Mouse (Mus musculus): ENCODE data around the gene Tacc2. TPM values are rescaled to one million over a fixed set of nuclear protein-coding genes. Genes with fewer than 3 reads are reported as not detected.
"Not testable (repeated sequence)": the region's sequence is repeated elsewhere in the genome, so short reads cannot be mapped to it uniquely, and the experiment has no call there.

Tacc2 gene
- polyA plus RNA-seq, 1 experiment, result 0.03 TPM

DNA sequence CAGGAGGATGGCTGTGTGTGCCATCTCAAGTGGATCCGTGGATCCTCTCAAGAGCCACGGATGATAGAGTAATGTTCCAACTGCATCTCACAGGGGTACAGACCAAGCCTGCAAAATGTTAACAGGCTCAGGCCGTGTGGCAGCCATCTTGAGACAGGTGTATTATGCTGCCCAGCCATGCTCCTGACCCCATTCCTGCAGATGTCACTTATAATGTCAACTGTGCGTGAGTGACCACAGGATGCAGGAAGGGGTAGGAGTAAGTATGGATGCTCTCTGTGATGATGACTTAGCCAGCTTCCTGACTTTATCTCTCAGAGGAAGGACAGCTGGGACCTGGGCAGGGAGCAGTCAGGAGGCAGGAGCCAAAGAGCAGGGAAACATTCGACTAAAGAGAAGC is 86.8 kb downstream of the Tacc2 start:
- Histone ChIP-seq H3K9me3 (ENCODE audit: control insufficient read depth, low read length) (peaks cover 2% of the 10 kb centered on the region), H3K4me3 (replicated peaks) (no peak overlapping the region), H3K4me1 (ENCODE audit: control insufficient read depth) (no peaks in the 10 kb centered on the region), H3K27me3 (ENCODE audit: control insufficient read depth) (no peaks in the 10 kb centered on the region), H3K36me3 (ENCODE audit: control insufficient read depth) (no peaks in the 10 kb centered on the region; the same call in 1 of the 2 replicates)
- TF ChIP-seq GATA1 (IDR thresholded peaks at IDR 0.05; ENCODE audit: low read length), result no peak
- no peak for TF ChIP-seq TAL1 (IDR thresholded peaks at IDR 0.05; ENCODE audit: low read length)

DNA sequence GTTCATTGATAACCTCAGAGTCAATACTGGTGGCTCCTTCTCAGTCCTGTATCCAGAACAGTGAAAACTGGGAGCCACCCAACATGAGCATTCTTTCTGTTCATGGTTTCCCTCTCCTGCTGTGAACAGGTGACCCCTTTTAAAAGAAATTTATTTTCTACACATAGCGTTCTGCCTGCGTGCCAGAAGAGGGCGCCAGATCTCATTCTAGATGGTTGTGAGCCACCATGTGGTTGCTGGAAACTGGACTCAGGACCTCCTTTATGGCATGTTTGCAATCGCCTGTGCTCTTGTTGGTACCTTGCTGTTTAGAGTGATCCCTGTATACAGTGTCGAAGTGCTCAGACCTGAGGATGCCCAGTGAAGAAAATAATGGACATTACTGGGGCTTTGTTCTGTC is 87.4 kb downstream of the Tacc2 start:
- Histone ChIP-seq H3K4me1 (ENCODE audit: control insufficient read depth) (no peaks in the 10 kb centered on the region), H3K36me3 (ENCODE audit: control insufficient read depth) (no peaks in the 10 kb centered on the region; the same call in 1 of the 2 replicates), H3K4me3 (replicated peaks) (no peak overlapping the region), H3K27me3 (ENCODE audit: control insufficient read depth) (no peaks in the 10 kb centered on the region), H3K9me3 (ENCODE audit: control insufficient read depth, low read length) (peaks cover 2% of the 10 kb centered on the region)
- TF ChIP-seq GATA1 (IDR thresholded peaks at IDR 0.05; ENCODE audit: low read length) (no peak), TAL1 (IDR thresholded peaks at IDR 0.05; ENCODE audit: low read length) (no peak)

DNA sequence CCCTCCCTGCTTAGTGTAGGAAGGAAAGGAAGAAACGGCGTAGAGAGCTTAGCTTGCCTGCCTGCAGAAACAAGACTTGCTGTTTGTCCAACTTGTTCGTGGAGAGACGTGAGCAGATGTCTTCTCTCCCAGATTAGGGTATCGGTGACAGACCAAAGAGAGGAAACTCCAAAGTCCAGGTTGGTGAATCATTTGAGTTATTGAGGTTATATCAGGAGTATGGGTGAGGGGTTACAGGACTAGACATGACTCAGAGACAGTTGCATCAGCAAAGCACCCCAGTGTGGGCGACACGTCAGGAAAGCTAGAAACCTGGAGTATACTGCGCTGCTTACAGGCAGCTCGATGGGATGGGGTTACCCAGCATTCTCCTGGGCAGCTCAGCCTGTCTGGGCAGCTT is 88.1 kb downstream of the Tacc2 start:
- no peaks in the 10 kb centered on the region; the same call in 1 of the 2 replicates for H3K36me3 ChIP-seq (ENCODE audit: control insufficient read depth)
- H3K27me3 ChIP-seq (ENCODE audit: control insufficient read depth), result no peaks in the 10 kb centered on the region
- no peak overlapping the region for H3K4me3 ChIP-seq (replicated peaks)
- TF ChIP-seq TAL1 (IDR thresholded peaks at IDR 0.05; ENCODE audit: low read length), result no peak
- no peak for TF ChIP-seq GATA1 (IDR thresholded peaks at IDR 0.05; ENCODE audit: low read length)
- no peaks in the 10 kb centered on the region for H3K4me1 ChIP-seq (ENCODE audit: control insufficient read depth)
- H3K9me3 ChIP-seq (ENCODE audit: control insufficient read depth, low read length), result peaks cover 2% of the 10 kb centered on the region

DNA sequence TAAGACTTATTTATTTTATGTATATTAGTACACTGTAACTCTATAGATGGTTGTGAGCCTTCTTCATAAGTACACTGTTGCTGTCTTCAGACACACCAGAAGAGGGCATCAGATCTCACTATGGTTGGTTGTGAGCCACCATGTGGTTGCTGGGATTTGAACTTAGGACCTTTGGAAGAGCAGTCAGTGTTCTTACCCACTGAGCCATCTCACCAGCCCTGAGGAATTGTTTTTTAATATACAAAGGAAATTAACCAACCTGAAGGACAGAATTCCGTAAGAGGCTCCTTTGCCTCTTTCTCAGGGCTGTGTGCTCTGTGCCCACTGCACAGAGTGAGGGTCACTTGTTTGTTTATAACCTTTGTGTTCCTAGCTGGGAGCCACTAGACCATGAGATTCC is 90.8 kb downstream of the Tacc2 start:
- H3K4me1 ChIP-seq (ENCODE audit: control insufficient read depth); H3K4me3 ChIP-seq (replicated peaks); H3K9me3 ChIP-seq (ENCODE audit: control insufficient read depth, low read length); H3K36me3 ChIP-seq (ENCODE audit: control insufficient read depth); H3K27me3 ChIP-seq (ENCODE audit: control insufficient read depth): not testable (repeated sequence)

DNA sequence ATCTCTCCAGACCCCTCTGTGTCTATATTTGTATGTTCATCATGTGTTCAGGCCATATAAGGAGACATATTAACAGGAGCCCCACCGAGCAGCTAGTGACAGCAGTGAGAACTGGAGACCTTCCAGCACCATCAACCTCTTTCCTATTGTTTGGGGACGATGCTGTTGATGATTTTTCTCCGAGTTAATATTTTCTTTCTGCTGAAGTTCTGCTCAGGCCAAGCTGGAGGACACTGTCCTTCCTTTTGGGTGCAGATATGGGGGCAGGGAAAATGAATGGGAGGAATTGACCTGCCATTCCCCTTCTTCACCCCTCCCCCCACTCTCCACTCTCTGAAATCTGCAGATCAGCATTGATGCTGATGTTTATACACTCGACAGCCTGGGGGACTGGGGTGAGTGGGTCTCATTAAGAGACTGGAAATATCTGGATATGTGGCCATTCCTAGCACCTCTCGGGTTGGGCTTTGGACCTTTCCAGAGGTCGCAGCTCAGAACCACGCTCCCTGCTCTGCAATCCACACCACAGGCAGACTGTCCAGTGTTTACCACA is 91.6 kb downstream of the Tacc2 start:
- H3K4me3 ChIP-seq (replicated peaks), result no peak overlapping the region
- H3K36me3 ChIP-seq (ENCODE audit: control insufficient read depth), result no peaks in the 10 kb centered on the region; the same call in 1 of the 2 replicates
- no peak for TF ChIP-seq GATA1 (IDR thresholded peaks at IDR 0.05; ENCODE audit: low read length)
- no peaks in the 10 kb centered on the region for H3K27me3 ChIP-seq (ENCODE audit: control insufficient read depth)
- no peaks in the 10 kb centered on the region for H3K4me1 ChIP-seq (ENCODE audit: control insufficient read depth)
- peaks cover 2% of the 10 kb centered on the region; the same call in 1 of the 2 replicates for H3K9me3 ChIP-seq (ENCODE audit: control insufficient read depth, low read length)

DNA sequence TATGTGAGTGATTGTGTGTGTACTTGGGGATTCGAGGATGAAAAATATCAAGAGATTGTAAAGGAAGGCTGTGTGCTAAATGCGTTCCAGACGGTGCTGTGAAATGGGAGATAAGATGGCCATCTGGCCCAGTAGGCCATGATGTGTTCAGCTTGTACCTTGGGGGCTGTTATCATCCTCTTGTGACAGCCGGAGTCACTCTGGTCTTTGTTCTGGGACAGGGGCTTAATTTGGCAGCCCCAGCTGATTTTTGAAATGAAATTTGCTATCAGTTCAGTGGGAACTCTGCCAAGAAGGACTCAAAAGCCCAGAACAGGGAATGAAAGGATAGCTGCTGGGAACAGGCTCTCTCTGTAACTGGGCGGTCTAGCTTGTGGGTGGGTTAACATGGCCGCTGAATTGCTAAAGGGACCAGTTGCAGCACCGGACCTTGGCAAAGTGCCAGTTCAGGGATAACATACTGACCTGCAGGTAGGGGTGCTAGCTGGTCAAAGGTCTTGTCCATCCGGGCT is 92.2 kb downstream of the Tacc2 start:
- Histone ChIP-seq H3K27me3 (ENCODE audit: control insufficient read depth) (no peaks in the 10 kb centered on the region), H3K4me3 (replicated peaks) (no peak overlapping the region), H3K4me1 (ENCODE audit: control insufficient read depth) (no peaks in the 10 kb centered on the region), H3K9me3 (ENCODE audit: control insufficient read depth, low read length) (peaks cover 2% of the 10 kb centered on the region; the same call in 1 of the 2 replicates), H3K36me3 (ENCODE audit: control insufficient read depth) (no peaks in the 10 kb centered on the region; the same call in 1 of the 2 replicates)
- TF ChIP-seq GATA1 (IDR thresholded peaks at IDR 0.05; ENCODE audit: low read length), result no peak
- no peak for TF ChIP-seq TAL1 (IDR thresholded peaks at IDR 0.05; ENCODE audit: low read length)

DNA sequence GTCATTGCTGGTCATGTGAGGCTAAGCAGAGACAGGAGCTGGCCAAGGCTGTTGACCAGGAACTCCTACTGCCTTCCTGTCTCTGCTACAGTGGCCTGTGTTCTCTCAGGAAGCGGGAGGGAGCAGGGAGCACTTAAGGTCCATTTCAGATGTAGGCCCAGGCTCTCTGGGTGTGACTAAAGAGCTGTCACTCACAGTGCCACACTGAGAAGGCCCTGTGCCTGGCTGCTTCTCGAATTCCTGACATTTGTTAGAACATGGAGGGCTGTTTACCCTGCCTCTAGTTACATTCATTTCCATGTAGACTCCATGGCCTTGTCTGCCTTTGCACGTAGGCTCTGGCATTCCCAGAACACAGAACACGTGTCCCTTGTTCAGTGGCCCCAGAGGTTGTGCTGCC is 93.1 kb downstream of the Tacc2 start:
- Histone ChIP-seq H3K27me3 (ENCODE audit: control insufficient read depth) (no peaks in the 10 kb centered on the region), H3K9me3 (ENCODE audit: control insufficient read depth, low read length) (0 out of 2 replicates have a peak, but pooled peaks cover 2% of the 10 kb centered on the region), H3K36me3 (ENCODE audit: control insufficient read depth) (no peaks in the 10 kb centered on the region; the same call in 1 of the 2 replicates), H3K4me3 (replicated peaks) (no peak overlapping the region), H3K4me1 (ENCODE audit: control insufficient read depth) (no peaks in the 10 kb centered on the region)
- TF ChIP-seq GATA1 (IDR thresholded peaks at IDR 0.05; ENCODE audit: low read length) (no peak), TAL1 (IDR thresholded peaks at IDR 0.05; ENCODE audit: low read length) (no peak)

DNA sequence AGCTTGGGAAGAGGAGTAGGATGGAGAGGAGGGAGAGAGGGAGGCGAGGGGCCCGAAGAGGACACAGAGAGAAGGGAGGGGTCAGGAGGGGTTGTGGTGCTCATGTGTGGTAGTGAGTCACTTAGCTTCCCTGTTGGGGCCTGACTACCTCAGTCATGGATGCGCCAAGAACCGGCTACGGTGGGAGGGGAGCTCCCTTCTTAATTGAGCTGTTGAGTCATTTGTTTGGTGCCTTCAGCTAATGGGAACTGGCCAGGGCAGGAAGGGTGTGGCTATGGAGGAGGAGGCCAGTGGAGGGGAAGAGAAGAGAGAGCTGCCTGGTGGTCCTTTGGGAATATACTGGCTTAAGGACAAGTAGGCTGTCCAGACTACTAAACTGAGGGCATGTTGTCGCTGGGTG is 94.1 kb downstream of the Tacc2 start:
- Histone ChIP-seq H3K4me1 (ENCODE audit: control insufficient read depth) (no peaks in the 10 kb centered on the region), H3K9me3 (ENCODE audit: control insufficient read depth, low read length) (no peaks in the 10 kb centered on the region), H3K27me3 (ENCODE audit: control insufficient read depth) (no peaks in the 10 kb centered on the region), H3K36me3 (ENCODE audit: control insufficient read depth) (no peaks in the 10 kb centered on the region; the same call in 1 of the 2 replicates), H3K4me3 (replicated peaks) (no peak overlapping the region)
- no peak for TF ChIP-seq GATA1 (IDR thresholded peaks at IDR 0.05; ENCODE audit: low read length)
- no peak for TF ChIP-seq TAL1 (IDR thresholded peaks at IDR 0.05; ENCODE audit: low read length)

DNA sequence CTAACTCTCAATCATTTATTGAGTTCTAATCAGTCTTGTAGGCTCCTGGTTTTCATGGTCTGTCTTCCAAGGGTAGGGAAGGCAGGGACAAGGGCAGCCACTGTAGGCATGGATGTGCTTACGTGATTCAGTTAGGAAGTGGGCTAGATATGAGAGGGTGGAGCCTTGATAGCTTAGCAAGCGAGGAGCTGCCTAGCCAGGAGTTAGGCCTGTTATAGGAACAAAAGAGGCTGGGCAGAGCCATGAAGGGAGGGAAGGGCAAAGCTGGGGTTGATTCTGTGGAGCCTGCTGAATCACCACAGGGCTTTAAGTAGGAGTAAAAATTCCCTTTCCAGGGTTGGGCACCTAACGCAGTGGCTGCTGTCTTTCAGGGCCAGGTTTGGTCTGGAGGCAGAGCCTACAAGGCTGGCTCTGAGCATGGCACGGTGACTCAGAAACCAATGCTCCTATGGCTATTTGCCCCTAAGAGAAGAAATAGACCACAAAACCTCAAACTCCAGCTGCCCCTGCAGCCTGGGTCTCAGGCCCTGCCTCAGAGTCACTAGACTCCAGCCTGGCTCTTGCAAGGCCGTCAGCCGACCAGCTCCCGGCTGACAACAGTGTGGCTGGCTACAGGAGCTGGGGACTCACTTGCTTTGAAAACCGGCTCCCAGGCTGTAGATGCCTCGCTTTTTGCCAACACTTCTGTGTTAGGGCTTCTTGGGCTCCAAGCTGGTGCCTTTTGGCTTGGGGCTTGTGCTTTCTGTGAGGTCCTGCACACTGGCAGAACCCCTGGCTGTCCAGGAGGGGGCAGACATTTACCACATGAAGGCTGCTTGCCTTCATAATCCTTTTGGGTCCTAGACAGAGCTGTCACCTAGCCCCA is 96.2 kb downstream of the Tacc2 start:
- H3K36me3 ChIP-seq (ENCODE audit: control insufficient read depth), result no peaks in the 10 kb centered on the region; the same call in 1 of the 2 replicates
- H3K27me3 ChIP-seq (ENCODE audit: control insufficient read depth), result no peaks in the 10 kb centered on the region
- no peaks in the 10 kb centered on the region for H3K9me3 ChIP-seq (ENCODE audit: control insufficient read depth, low read length)
- H3K4me3 ChIP-seq (replicated peaks), result no peak overlapping the region
- TF ChIP-seq GATA1 (IDR thresholded peaks at IDR 0.05; ENCODE audit: low read length), result no peak
- TF ChIP-seq TAL1 (IDR thresholded peaks at IDR 0.05; ENCODE audit: low read length), result no peak
- H3K4me1 ChIP-seq (ENCODE audit: control insufficient read depth), result no peaks in the 10 kb centered on the region
